Mouse (Mus musculus): ENCODE results near the gene Prkca. TPM values are rescaled to one million over a fixed set of nuclear protein-coding genes. Genes with fewer than 3 reads are reported as not detected.

Gene Prkca
- polyA plus RNA-seq, 2 experiments: 2.5 to 3.8 TPM

- H3K27me3 ChIP-seq (ENCODE audit: control insufficient read depth, insufficient read depth, low read length): no peaks in the 10 kb centered on the region
- peaks cover 0 to 7% of the 10 kb centered on the region in 2 experiments; a peak in 1 of 4 replicates for H3K4me1 ChIP-seq (replicated peaks; ENCODE audit: control insufficient read depth in 2 of 2, insufficient read depth in 2 of 2, low read length in 1 of 2)
- H3K36me3 ChIP-seq (replicated peaks; ENCODE audit: control insufficient read depth, insufficient read depth, low read depth): no peaks in the 10 kb centered on the region
- ATAC-seq (ENCODE audit: insufficient read depth) (no peak), DNase-seq (ENCODE audit: low read depth in 3 of 3, low spot score in 3 of 3) (no peak)
- TF ChIP-seq CTCF (IDR thresholded peaks at IDR 0.05; ENCODE audit: low read depth): no peak
- TF ChIP-seq EP300 (IDR thresholded peaks at IDR 0.05; ENCODE audit: low read depth): no peak
- H3K27ac ChIP-seq: no peak overlapping the region
- 64% methylated on average over 6 of the region's 6 CpGs for WGBS (ENCODE audit: insufficient replicate concordance)
- no peak overlapping the region for H3K9ac ChIP-seq (replicated peaks)
- H3K4me2 ChIP-seq (ENCODE audit: low read depth): no peak overlapping the region
- no peaks in the 10 kb centered on the region for H3K9me3 ChIP-seq (ENCODE audit: control insufficient read depth, low read length)
- H3K4me3 ChIP-seq (ENCODE audit: insufficient read depth in 1 of 2, low read depth in 2 of 2, low read length in 2 of 2): no peak overlapping the region
Measured at GRCm38 (mm10) chr11:108104085-108104484, 239.6 kb downstream of the Prkca start.

- H3K36me3 ChIP-seq (replicated peaks; ENCODE audit: control insufficient read depth, insufficient read depth, low read depth): no peaks in the 10 kb centered on the region
- no peak for ATAC-seq (ENCODE audit: insufficient read depth)
- DNase-seq (ENCODE audit: low read depth in 3 of 3, low spot score in 3 of 3): no peak
- WGBS (ENCODE audit: insufficient replicate concordance): 51% methylated on average over 8 of the region's 8 CpGs
- no peak overlapping the region for H3K27ac ChIP-seq
- no peak overlapping the region for H3K4me2 ChIP-seq (ENCODE audit: low read depth)
- no peaks in the 10 kb centered on the region for H3K27me3 ChIP-seq (ENCODE audit: control insufficient read depth, insufficient read depth, low read length)
- H3K9me3 ChIP-seq (ENCODE audit: control insufficient read depth, low read length): no peaks in the 10 kb centered on the region
- H3K4me1 ChIP-seq (replicated peaks; ENCODE audit: control insufficient read depth in 2 of 2, insufficient read depth in 2 of 2, low read length in 1 of 2): peaks cover 0 to 13% of the 10 kb centered on the region in 2 experiments; a peak in 1 of 4 replicates
- TF ChIP-seq CTCF (IDR thresholded peaks at IDR 0.05; ENCODE audit: low read depth) (no peak), EP300 (IDR thresholded peaks at IDR 0.05; ENCODE audit: low read depth) (no peak)
- no peak overlapping the region for H3K9ac ChIP-seq (replicated peaks)
- no peak overlapping the region for H3K4me3 ChIP-seq (ENCODE audit: insufficient read depth in 1 of 2, low read depth in 2 of 2, low read length in 2 of 2)
Measured at GRCm38 (mm10) chr11:108101280-108101950, 242.3 kb downstream of the Prkca start.

GRCm38 (mm10) chr11:108098306-108098705 is 245.4 kb downstream of the Prkca start:
- DNase-seq (ENCODE audit: low read depth in 3 of 3, low spot score in 3 of 3): no peak
- peak; percentile 39; the same call in 1 of the 2 replicates for ATAC-seq (ENCODE audit: insufficient read depth)
- Histone ChIP-seq H3K4me2 (ENCODE audit: low read depth) (no peak overlapping the region), H3K36me3 (replicated peaks; ENCODE audit: control insufficient read depth, insufficient read depth, low read depth) (no peaks in the 10 kb centered on the region), H3K27me3 (ENCODE audit: control insufficient read depth, insufficient read depth, low read length) (no peaks in the 10 kb centered on the region), H3K4me1 (replicated peaks; ENCODE audit: control insufficient read depth in 2 of 2, insufficient read depth in 2 of 2, low read length in 1 of 2) (peaks cover 0 to 13% of the 10 kb centered on the region in 2 experiments; a peak in 1 of 4 replicates), H3K9me3 (ENCODE audit: control insufficient read depth, low read length) (no peaks in the 10 kb centered on the region), H3K4me3 (ENCODE audit: insufficient read depth in 1 of 2, low read depth in 2 of 2, low read length in 2 of 2) (no peak overlapping the region), H3K27ac (no peak overlapping the region), H3K9ac (replicated peaks) (no peak overlapping the region)
- WGBS (ENCODE audit: insufficient replicate concordance): 20% methylated on average over 7 of the region's 7 CpGs
- TF ChIP-seq EP300 (IDR thresholded peaks at IDR 0.05; ENCODE audit: low read depth) (no peak), CTCF (IDR thresholded peaks at IDR 0.05; ENCODE audit: low read depth) (no peak)

GRCm38 (mm10) chr11:108094796-108095195 is 248.9 kb downstream of the Prkca start:
- Histone ChIP-seq H3K9me3 (ENCODE audit: control insufficient read depth, low read length) (no peaks in the 10 kb centered on the region), H3K27me3 (ENCODE audit: control insufficient read depth, insufficient read depth, low read length) (no peaks in the 10 kb centered on the region), H3K36me3 (replicated peaks; ENCODE audit: control insufficient read depth, insufficient read depth, low read depth) (no peaks in the 10 kb centered on the region), H3K9ac (replicated peaks) (no peak overlapping the region), H3K4me1 (replicated peaks; ENCODE audit: control insufficient read depth in 2 of 2, insufficient read depth in 2 of 2, low read length in 1 of 2) (0 out of 4 replicates have a peak, but pooled peaks cover 0 to 7% of the 10 kb centered on the region in 2 experiments), H3K4me2 (ENCODE audit: low read depth) (no peak overlapping the region), H3K27ac (no peak overlapping the region), H3K4me3 (ENCODE audit: insufficient read depth in 1 of 2, low read depth in 2 of 2, low read length in 2 of 2) (no peak overlapping the region)
- DNase-seq (ENCODE audit: low read depth in 3 of 3, low spot score in 3 of 3) (no peak), ATAC-seq (ENCODE audit: insufficient read depth) (no peak)
- 73% methylated on average over 5 of the region's 5 CpGs for WGBS (ENCODE audit: insufficient replicate concordance)
- TF ChIP-seq EP300 (IDR thresholded peaks at IDR 0.05; ENCODE audit: low read depth) (no peak), CTCF (IDR thresholded peaks at IDR 0.05; ENCODE audit: low read depth) (no peak)

- DNase-seq (ENCODE audit: low read depth in 3 of 3, low spot score in 3 of 3) (no peak), ATAC-seq (ENCODE audit: insufficient read depth) (no peak)
- no peak overlapping the region for H3K4me2 ChIP-seq (ENCODE audit: low read depth)
- H3K4me3 ChIP-seq (ENCODE audit: insufficient read depth in 1 of 2, low read depth in 2 of 2, low read length in 2 of 2): no peak overlapping the region
- TF ChIP-seq EP300 (IDR thresholded peaks at IDR 0.05; ENCODE audit: low read depth): no peak
- TF ChIP-seq CTCF (IDR thresholded peaks at IDR 0.05; ENCODE audit: low read depth): no peak
- H3K9me3 ChIP-seq (ENCODE audit: control insufficient read depth, low read length): no peaks in the 10 kb centered on the region
- no peaks in the 10 kb centered on the region for H3K27me3 ChIP-seq (ENCODE audit: control insufficient read depth, insufficient read depth, low read length)
- 0 out of 4 replicates have a peak, but pooled peaks cover 0 to 3% of the 10 kb centered on the region in 2 experiments for H3K4me1 ChIP-seq (replicated peaks; ENCODE audit: control insufficient read depth in 2 of 2, insufficient read depth in 2 of 2, low read length in 1 of 2)
- no peaks in the 10 kb centered on the region for H3K36me3 ChIP-seq (replicated peaks; ENCODE audit: control insufficient read depth, insufficient read depth, low read depth)
- 73% methylated on average over 4 of the region's 4 CpGs for whole genome bisulfite sequencing (ENCODE audit: insufficient replicate concordance)
- no peak overlapping the region for H3K27ac ChIP-seq
- H3K9ac ChIP-seq (replicated peaks): no peak overlapping the region
Measured at GRCm38 (mm10) chr11:108093248-108093647, 250.5 kb downstream of the Prkca start.
